ENCODE assay signal across 8 mouse cellular contexts in the genomic region with DNA sequence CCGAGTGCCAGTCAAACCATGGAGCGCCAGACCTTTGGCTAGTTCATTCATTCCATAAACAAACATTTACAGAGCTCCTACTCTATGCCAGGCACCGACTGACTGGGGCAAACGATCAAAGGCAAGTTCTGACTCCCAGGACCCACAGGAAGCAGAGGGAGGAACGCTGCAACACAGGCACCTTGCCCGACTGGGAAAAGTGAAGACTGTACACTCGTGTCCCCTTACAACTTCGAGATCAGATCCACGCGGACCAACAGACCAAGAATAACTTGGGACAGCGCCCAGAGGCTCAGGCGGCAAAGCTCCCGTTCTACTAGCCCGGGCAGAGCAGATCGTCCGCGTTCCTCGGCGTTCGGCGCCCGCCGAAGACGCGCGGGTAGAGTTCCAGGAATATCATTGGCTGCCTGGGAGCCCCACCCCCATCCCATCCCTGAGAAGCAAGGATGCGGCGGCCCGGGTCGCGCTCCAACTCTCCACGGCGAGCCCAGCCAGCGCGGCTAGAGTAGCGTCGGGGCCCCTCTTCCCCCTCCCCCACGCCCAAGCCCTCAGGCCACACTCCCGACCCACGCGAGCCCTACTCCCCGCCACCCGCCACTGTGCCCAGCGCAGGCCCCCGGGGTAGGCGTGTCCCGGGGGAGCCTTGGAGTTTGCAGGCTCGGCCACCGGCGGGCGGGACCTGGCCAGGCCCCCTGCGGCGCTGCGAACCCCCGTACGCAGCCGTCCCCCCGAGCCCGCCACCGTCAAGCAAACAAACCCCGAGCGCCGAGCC. TPM values are rescaled to one million over a fixed set of nuclear protein-coding genes. Genes with fewer than 3 reads are reported as not detected.
DNase-seq lines count a peak whose midpoint lies in the region; ATAC-seq lines count a peak whose summit lies in the region.

No protein-coding gene starts in this region.

- no peaks in the 10 kb centered on the region for H3K9me3 ChIP-seq in embryonic facial prominence, embryonic 11.5 days (replicated peaks; ENCODE audit: control insufficient read depth, low read length)
- H3K9me3 ChIP-seq in liver, embryonic 12.5 days (replicated peaks), result no peaks in the 10 kb centered on the region

- H3K4me2 ChIP-seq in embryonic facial prominence, embryonic 11.5 days (ENCODE audit: low read depth, low read length), result peak overlapping the region; percentile 99
- peak overlapping the region; percentile 100 for H3K4me2 ChIP-seq in liver, embryonic 12.5 days

- H3K27me3 ChIP-seq in embryonic facial prominence, embryonic 11.5 days (ENCODE audit: control insufficient read depth, insufficient read depth, low read length), result peaks cover 5% of the 10 kb centered on the region; the same call in 1 of the 2 replicates
- peaks cover 28% of the 10 kb centered on the region for H3K27me3 ChIP-seq in liver, embryonic 12.5 days (replicated peaks)

- H3K4me1 ChIP-seq in embryonic facial prominence, embryonic 11.5 days (ENCODE audit: control insufficient read depth, insufficient read depth, low read length), result peaks cover 6% of the 10 kb centered on the region; the same call in 1 of the 2 replicates
- peaks cover 31% of the 10 kb centered on the region for H3K4me1 ChIP-seq in liver, embryonic 12.5 days

- no peaks in the 10 kb centered on the region for H3K36me3 ChIP-seq in embryonic facial prominence, embryonic 11.5 days (replicated peaks; ENCODE audit: control insufficient read depth, insufficient read depth, low read depth, low read length)
- no peaks in the 10 kb centered on the region for H3K36me3 ChIP-seq in liver, embryonic 12.5 days

- under 1% methylated on average over 63 of the region's 63 CpGs for WGBS in embryonic facial prominence, embryonic 11.5 days
- under 1% methylated on average over 63 of the region's 63 CpGs for WGBS in liver, embryonic 12.5 days (ENCODE audit: insufficient replicate concordance)

- ATAC-seq in CD4-positive, CD25-positive, alpha-beta regulatory T cell, adult 4 months, result peak; percentile 24
- ATAC-seq in embryonic facial prominence, embryonic 11.5 days (replicated peaks; ENCODE audit: insufficient number of reproducible peaks, low FRiP score, low TSS enrichment, low read depth), result peak; percentile 78
- ATAC-seq in liver, embryonic 12.5 days, result peak; percentile 63

- H3K27ac ChIP-seq in embryonic facial prominence, embryonic 11.5 days (replicated peaks; ENCODE audit: low read depth, low read length), result peak overlapping the region; percentile 28; the same call in 1 of the 2 replicates
- H3K27ac ChIP-seq in liver, embryonic 12.5 days, result 0 out of 2 replicates have a peak overlapping the region, but pooled peaks have one; percentile 30

- peak overlapping the region; percentile 61 for H3K9ac ChIP-seq in embryonic facial prominence, embryonic 11.5 days (replicated peaks; ENCODE audit: low read length)
- H3K9ac ChIP-seq in liver, embryonic 12.5 days, result peak overlapping the region; percentile 69

- DNase-seq in adrenal gland, postnatal 10 days, result peak; percentile 86
- DNase-seq in embryonic facial prominence, embryonic 11.5 days (ENCODE audit: low spot score), result peak; percentile 87
- peak; percentile 71 to 76 for DNase-seq in heart, adult 18-20 months
- DNase-seq in kidney, adult 11 months, result peak; percentile 89
- DNase-seq in naive thymus-derived CD4-positive, alpha-beta T cell, adult 2 months (ENCODE audit: low read depth), result peak; percentile 47
- DNase-seq in thymus, postnatal 14 days, result peak; percentile 65

- H3K4me3 ChIP-seq in embryonic facial prominence, embryonic 11.5 days (ENCODE audit: low read depth, low read length), result peak overlapping the region; percentile 74
- H3K4me3 ChIP-seq in liver, embryonic 12.5 days, result peak overlapping the region; percentile 73

RNA-seq across cellular contexts. Expression of gene Plekha7, which starts 0.9 kb away (rescaled TPM):
- polyA plus RNA-seq in CD4-positive, CD25-positive, alpha-beta regulatory T cell, adult 4 months (2017; shearing (Covaris generic)), result 10 to 100 TPM in 1 of 2 experiments, 1 to 10 TPM in 1; 4.9 to 17.0 TPM
- 10 to 100 TPM in 1 of 2 experiments, 1 to 10 TPM in 1; 7.9 to 10.9 TPM for total RNA-seq in adrenal gland, postnatal 10 days (2021)
- polyA plus RNA-seq in embryonic facial prominence, embryonic 11.5 days (2014; fragmentation: Nextera tagmentation; extraction: Ambion mirVana), result 3.6 and 5.8 TPM in 2 replicates
- 1 to 10 TPM; 5.1 to 5.3 TPM for total RNA-seq in heart, adult 18-20 months (2021)
- 3.6 TPM in 2 replicates for polyA plus RNA-seq in liver, embryonic 12.5 days (2016; fragmentation: Nextera tagmentation; extraction: Ambion mirVana)

RNA-seq across cellular contexts. Expression of gene Rps13, which starts 26.7 kb away (rescaled TPM):
- polyA plus RNA-seq in CD4-positive, CD25-positive, alpha-beta regulatory T cell, adult 4 months (2017; shearing (Covaris generic)), result 1,000 to 10,000 TPM; 1,071 to 1,073 TPM
- total RNA-seq in adrenal gland, postnatal 10 days (2021), result 100 to 1,000 TPM; 508 to 514 TPM
- polyA plus RNA-seq in embryonic facial prominence, embryonic 11.5 days (2014; fragmentation: Nextera tagmentation; extraction: Ambion mirVana), result 785 and 880 TPM in 2 replicates
- total RNA-seq in heart, adult 18-20 months (2021), result 100 to 1,000 TPM; 410 to 411 TPM
- polyA plus RNA-seq in liver, embryonic 12.5 days (2016; fragmentation: Nextera tagmentation; extraction: Ambion mirVana), result 786 and 821 TPM in 2 replicates

Comparison
In these comparisons a context has a peak if more than half of its experiments do, and no peak if none do; other contexts are left out.
1. Peak in every context shown above with its lines: DNase-seq, ATAC-seq, H3K4me3 ChIP-seq and H3K27ac ChIP-seq.
2. ATAC-seq: peak in every context shown above with its lines; median percentile 78 in embryonic facial prominence, embryonic 11.5 days; 63 in liver, embryonic 12.5 days; 24 in CD4-positive, CD25-positive, alpha-beta regulatory T cell, adult 4 months.